In genomic region chr12:77887335-77887734, GRCm38 (mm10) we compare ENCODE assay signal across 13 mouse cellular contexts.
"Had no signal": no experiment of that assay in that cellular context is flagged by ENCODE, and none has a peak within 500 bp of the region (broad histone marks: within the 10 kb centered on the region; RNA-seq: fewer than 3 reads in every experiment).

No protein-coding gene starts in this region.

- H3K4me1 ChIP-seq: kidney, embryonic 15.5 days; limb, embryonic 15.5 days; liver, embryonic 13.5 days; megakaryocyte, embryonic 14.5 days; midbrain, embryonic 12.5 days; neural tube, embryonic 15.5 days had no signal

- H3K4me2 ChIP-seq: kidney, embryonic 15.5 days; limb, embryonic 15.5 days; liver, embryonic 13.5 days; midbrain, embryonic 12.5 days; neural tube, embryonic 15.5 days had no signal

- H3K27ac ChIP-seq: kidney, embryonic 15.5 days; limb, embryonic 15.5 days; liver, embryonic 13.5 days; midbrain, embryonic 12.5 days; neural tube, embryonic 15.5 days had no signal

- H3K9me3 ChIP-seq: kidney, embryonic 15.5 days; limb, embryonic 15.5 days; liver, embryonic 13.5 days; megakaryocyte, embryonic 14.5 days; midbrain, embryonic 12.5 days; neural tube, embryonic 15.5 days had no signal

- DNase-seq: kidney, adult 18-20 months; kidney, postnatal 14 days; liver, embryonic 13.5 days; lung, adult 18-20 months; lung, postnatal 36 days; right cerebral cortex, adult 18-20 months; thymus, adult 18-20 months; thymus, postnatal 14 days had no signal

- H3K4me3 ChIP-seq: kidney, embryonic 15.5 days; limb, embryonic 15.5 days; liver, embryonic 13.5 days; megakaryocyte, embryonic 14.5 days; midbrain, embryonic 12.5 days; neural tube, embryonic 15.5 days had no signal

- H3K9ac ChIP-seq: kidney, embryonic 15.5 days; limb, embryonic 15.5 days; liver, embryonic 13.5 days; midbrain, embryonic 12.5 days; neural tube, embryonic 15.5 days had no signal

- H3K27me3 ChIP-seq: kidney, embryonic 15.5 days; limb, embryonic 15.5 days; liver, embryonic 13.5 days; megakaryocyte, embryonic 14.5 days; midbrain, embryonic 12.5 days; neural tube, embryonic 15.5 days had no signal

- H3K36me3 ChIP-seq: kidney, embryonic 15.5 days; limb, embryonic 15.5 days; liver, embryonic 13.5 days; midbrain, embryonic 12.5 days; neural tube, embryonic 15.5 days had no signal
